Mouse (Mus musculus) liver, postnatal 0 days (tissue): Measurements from ENCODE around the gene Cabp4. TPM values are rescaled to one million over a fixed set of nuclear protein-coding genes. Genes with fewer than 3 reads are reported as not detected.

ENCODE experiments used
- ATAC-seq: fragments of 200-750 bp; cut with Nextera tagmentation; 2 replicates; pipeline ENCODE4 v1.8.0; 2017; ENCODE audit warnings: mild to moderate bottlenecking, moderate library complexity
- DNase-seq: peaks from one replicate; pipeline ENCODE4 v3.0.0-alpha.2; 2016
- H3K27ac ChIP-seq: fragments of 300-500 bp; sonication (generic); 2 replicates; pipeline ENCODE4 v1.5.1; 2014; ENCODE audit warnings: antibody characterized with exemption, moderate library complexity, mild to moderate bottlenecking, low read depth
- H3K27me3 ChIP-seq: fragments of 300-500 bp; sonication (generic); 2 replicates; pipeline ENCODE4 v1.6.1; 2014; ENCODE audit warnings: low read length, control low read depth, mixed read lengths; ENCODE audit not compliant: insufficient read depth
- H3K36me3 ChIP-seq: fragments of 300-500 bp; sonication (generic); replicated peaks from 2 replicates; pipeline ENCODE4 v1.6.1; 2014; ENCODE audit warnings: mild to moderate bottlenecking, control low read depth, low read length, moderate library complexity, mixed read lengths; ENCODE audit not compliant: insufficient read depth
- H3K4me1 ChIP-seq: fragments of 300-500 bp; sonication (generic); 2 replicates; pipeline ENCODE4 v1.6.1; 2014; ENCODE audit warnings: antibody characterized with exemption, mild to moderate bottlenecking, control low read depth; ENCODE audit not compliant: insufficient read depth
- H3K4me2 ChIP-seq: fragments of 300-500 bp; sonication (generic); 2 replicates; pipeline ENCODE4 v1.6.1; 2014; ENCODE audit warnings: low read depth, mild to moderate bottlenecking, low read length, moderate library complexity, mixed read lengths
- H3K4me3 ChIP-seq: fragments of 300-500 bp; sonication (generic); 2 replicates; pipeline ENCODE4 v1.5.1; 2014; ENCODE audit warnings: low read depth, low read length
- H3K9ac ChIP-seq: fragments of 300-500 bp; sonication (generic); replicated peaks from 2 replicates; pipeline ENCODE4 v1.6.1; 2014; ENCODE audit warnings: mild to moderate bottlenecking, moderate library complexity
- H3K9me3 ChIP-seq: fragments of 300-500 bp; sonication (generic); 2 replicates; pipeline ENCODE4 v1.6.1; 2016; ENCODE audit warnings: mild to moderate bottlenecking, control low read depth, low read length, mixed read lengths
- CTCF ChIP-seq: sonication (generic); IDR thresholded peaks from 2 replicates; pipeline ENCODE4 v1.5.1; 2016; ENCODE audit warnings: antibody characterized with exemption, low read depth
- EP300 ChIP-seq: IDR thresholded peaks from 2 replicates; pipeline ENCODE4 v1.6.1; 2016; ENCODE audit warnings: antibody characterized with exemption, low read depth, mild to moderate bottlenecking
- WGBS: fragments of 180-500 bp; shearing (Covaris S2); extraction: QIAGEN DNeasy Blood & Tissue Kit; methylation state at CpG from one replicate; pipeline ENCODE4 v1.1.7; 2014; ENCODE audit not compliant: insufficient replicate concordance; 5-methylcytosine and 5-hydroxymethylcytosine counted together
- polyA plus RNA-seq: library from polyadenylated mRNA; unstranded; fragments of >200 nt; fragmentation: Nextera tagmentation; extraction: Ambion mirVana; gene quantifications from 2 replicates; pipeline ENCODE4 v1.2.1, GENCODE M21; 2015

The Cabp4 gene
- polyA plus RNA-seq, 1 experiment from 2014 or later: 0.11 TPM

DNA sequence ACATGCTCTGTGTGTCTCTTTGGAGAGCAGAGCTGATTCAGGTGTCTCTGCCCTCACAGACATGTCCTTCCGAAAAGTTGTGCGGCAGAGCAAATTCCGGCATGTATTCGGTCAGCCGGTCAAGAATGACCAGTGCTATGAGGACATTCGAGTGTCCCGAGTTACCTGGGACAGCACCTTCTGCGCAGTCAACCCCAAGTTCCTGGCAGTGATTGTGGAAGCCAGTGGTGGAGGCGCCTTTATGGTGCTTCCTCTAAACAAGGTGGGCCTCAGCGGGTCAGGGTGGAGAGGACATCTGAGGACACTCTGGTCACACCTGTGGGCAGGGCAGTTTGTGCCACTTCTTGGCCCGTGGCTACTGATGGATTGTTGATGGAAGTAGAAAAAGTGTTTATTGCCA lies 5.5 kb upstream of the Cabp4 start:
- Histone ChIP-seq H3K27me3 (no peaks in the 10 kb centered on the region), H3K4me1 (peaks cover 43% of the 10 kb centered on the region), H3K4me2 (peak overlapping the region; percentile 89), H3K9me3 (no peaks in the 10 kb centered on the region), H3K27ac (peak overlapping the region; percentile 84; the same call in 1 of the 2 replicates), H3K4me3 (peak overlapping the region; percentile 86), H3K9ac (peak overlapping the region; percentile 94), H3K36me3 (peaks cover 30% of the 10 kb centered on the region)
- DNase-seq (no peak), ATAC-seq (no peak)
- 69% methylated on average over 11 of the region's 11 CpGs for WGBS
- TF ChIP-seq EP300 (no peak), CTCF (no peak)

DNA sequence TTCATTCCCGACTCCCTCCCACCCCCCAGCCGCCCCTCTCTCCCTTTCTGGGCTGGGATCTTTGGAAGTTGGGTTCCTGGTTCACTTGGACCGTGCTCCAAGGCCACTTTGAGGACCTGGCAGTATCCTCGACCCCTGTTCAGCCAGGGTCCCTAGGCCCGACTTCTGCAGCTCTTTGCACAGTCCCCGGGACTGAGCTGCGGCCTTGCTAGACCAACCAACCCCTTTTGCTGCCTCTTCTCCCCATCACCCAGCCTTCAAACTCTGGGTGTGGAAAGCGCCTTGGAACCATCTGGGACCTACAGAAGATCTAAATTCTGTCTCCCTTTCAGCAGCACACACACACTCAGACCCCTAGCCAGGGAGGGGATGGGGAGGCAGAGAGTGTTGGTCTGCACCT lies 5.0 kb upstream of the Cabp4 start:
- H3K27ac ChIP-seq: peak overlapping the region; percentile 84
- H3K9ac ChIP-seq: peak overlapping the region; percentile 94
- H3K4me3 ChIP-seq: peak overlapping the region; percentile 86
- DNase-seq (no peak), ATAC-seq (peak; percentile 33)
- peaks cover 45% of the 10 kb centered on the region for H3K4me1 ChIP-seq
- H3K27me3 ChIP-seq: no peaks in the 10 kb centered on the region
- H3K36me3 ChIP-seq: peaks cover 30% of the 10 kb centered on the region
- no peaks in the 10 kb centered on the region for H3K9me3 ChIP-seq
- H3K4me2 ChIP-seq: peak overlapping the region; percentile 89
- WGBS: 2% methylated on average over 8 of the region's 8 CpGs
- TF ChIP-seq EP300 (no peak), CTCF (no peak)

DNA sequence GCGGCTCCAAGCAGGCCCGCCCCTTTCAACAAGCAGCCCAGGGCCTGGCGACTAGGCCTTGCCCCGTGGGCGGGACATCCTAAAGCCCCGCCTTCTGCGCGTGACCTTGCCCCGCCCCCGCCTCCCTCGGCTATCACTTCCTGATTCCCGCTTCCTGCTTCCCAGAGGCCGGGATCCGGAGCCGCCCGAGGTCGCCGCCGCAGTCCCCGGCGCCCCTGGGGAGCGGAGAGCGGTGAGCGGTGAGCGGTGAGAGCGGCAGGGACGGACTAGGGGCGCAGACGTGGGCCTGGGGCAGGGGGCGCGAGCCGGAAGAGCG lies 4.6 kb upstream of the Cabp4 start, which contains the start of gene Coro1b:
TSS of gene Coro1b (plus strand) at position 129 of the 316 bp plus-strand sequence.
- TF ChIP-seq EP300 (no peak), CTCF (no peak)
- Histone ChIP-seq H3K36me3 (peaks cover 27% of the 10 kb centered on the region), H3K27me3 (no peaks in the 10 kb centered on the region), H3K4me2 (peak within 1 kb of the TSS; percentile 89), H3K9ac (peak within 1 kb of the TSS; percentile 94), H3K27ac (peak within 1 kb of the TSS; percentile 84), H3K4me1 (peaks cover 45% of the 10 kb centered on the region), H3K9me3 (no peaks in the 10 kb centered on the region), H3K4me3 (peak within 1 kb of the TSS; percentile 86)
- ATAC-seq: peak; percentile 91
- DNase-seq: peak; percentile 97
- under 1% methylated on average over 31 of the region's 33 CpGs for WGBS

DNA sequence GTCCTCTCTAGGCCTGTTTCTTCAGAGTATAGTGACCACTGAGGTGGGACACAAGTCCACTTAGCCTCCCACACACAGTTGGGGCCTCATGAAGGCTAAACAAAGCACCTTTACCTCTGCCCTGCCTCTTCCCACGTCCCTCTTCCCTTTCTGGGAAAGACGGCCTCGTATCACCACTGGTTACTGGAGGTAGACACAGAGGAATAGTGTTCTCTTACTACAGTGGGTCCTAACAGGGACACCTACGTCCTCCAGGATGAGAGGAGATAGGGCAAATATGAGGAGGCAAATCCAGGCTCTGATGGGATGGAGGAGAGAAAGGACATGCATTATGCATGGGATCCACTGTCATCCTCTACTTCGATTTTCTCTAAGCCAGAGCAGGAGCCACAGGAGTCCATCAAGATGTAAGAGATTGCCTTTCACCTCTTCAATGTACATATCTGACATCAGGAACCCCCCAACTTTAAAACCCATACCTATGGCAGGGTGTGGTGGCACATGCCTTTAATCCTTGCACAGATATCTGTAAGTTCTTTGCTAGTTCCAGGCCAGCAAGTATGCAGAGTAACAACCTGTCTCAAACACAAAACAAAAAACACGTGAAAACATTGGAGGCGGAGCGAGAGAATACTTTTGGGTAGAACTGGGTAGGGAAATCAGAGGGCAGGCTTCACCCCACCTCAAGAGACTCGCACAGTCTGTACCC lies 4.1 kb upstream of the Cabp4 start:
- Histone ChIP-seq H3K4me1 (peaks cover 45% of the 10 kb centered on the region), H3K4me3 (peak overlapping the region; percentile 86), H3K4me2 (peak overlapping the region; percentile 89), H3K9ac (peak overlapping the region; percentile 94), H3K27me3 (no peaks in the 10 kb centered on the region), H3K27ac (peak overlapping the region; percentile 14; the same call in 1 of the 2 replicates), H3K36me3 (peaks cover 23% of the 10 kb centered on the region), H3K9me3 (no peaks in the 10 kb centered on the region)
- TF ChIP-seq EP300 (no peak), CTCF (no peak)
- no peak for ATAC-seq
- 44% methylated on average over 9 of the region's 9 CpGs for WGBS
- no peak for DNase-seq

DNA sequence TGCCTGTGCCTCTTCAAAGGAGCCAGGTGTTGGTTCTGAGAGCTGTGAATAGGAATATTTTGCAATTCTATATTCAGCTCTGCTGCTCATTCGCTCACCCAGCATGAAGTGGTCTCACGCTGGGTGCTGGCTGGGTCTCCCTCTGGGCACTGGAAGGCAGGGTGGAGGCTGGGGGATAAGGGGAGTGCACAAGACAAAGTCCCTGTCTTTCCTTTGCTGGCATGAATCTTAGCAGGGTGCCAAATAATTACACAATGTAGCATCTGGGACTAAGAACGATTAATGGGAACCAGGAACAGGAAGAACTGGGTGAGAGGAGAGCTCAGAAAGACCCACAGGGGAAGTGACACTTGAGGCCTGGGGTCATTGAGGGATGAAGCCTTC lies 3.2 kb upstream of the Cabp4 start:
- H3K4me3 ChIP-seq: no peak overlapping the region
- TF ChIP-seq CTCF (no peak), EP300 (no peak)
- no peak overlapping the region for H3K4me2 ChIP-seq
- H3K27ac ChIP-seq: no peak overlapping the region
- WGBS: 56% methylated on average over 3 of the region's 3 CpGs
- ATAC-seq (no peak), DNase-seq (no peak)
- no peaks in the 10 kb centered on the region for H3K9me3 ChIP-seq
- H3K36me3 ChIP-seq: peaks cover 17% of the 10 kb centered on the region
- peaks cover 45% of the 10 kb centered on the region for H3K4me1 ChIP-seq
- H3K27me3 ChIP-seq: no peaks in the 10 kb centered on the region
- no peak overlapping the region for H3K9ac ChIP-seq

DNA sequence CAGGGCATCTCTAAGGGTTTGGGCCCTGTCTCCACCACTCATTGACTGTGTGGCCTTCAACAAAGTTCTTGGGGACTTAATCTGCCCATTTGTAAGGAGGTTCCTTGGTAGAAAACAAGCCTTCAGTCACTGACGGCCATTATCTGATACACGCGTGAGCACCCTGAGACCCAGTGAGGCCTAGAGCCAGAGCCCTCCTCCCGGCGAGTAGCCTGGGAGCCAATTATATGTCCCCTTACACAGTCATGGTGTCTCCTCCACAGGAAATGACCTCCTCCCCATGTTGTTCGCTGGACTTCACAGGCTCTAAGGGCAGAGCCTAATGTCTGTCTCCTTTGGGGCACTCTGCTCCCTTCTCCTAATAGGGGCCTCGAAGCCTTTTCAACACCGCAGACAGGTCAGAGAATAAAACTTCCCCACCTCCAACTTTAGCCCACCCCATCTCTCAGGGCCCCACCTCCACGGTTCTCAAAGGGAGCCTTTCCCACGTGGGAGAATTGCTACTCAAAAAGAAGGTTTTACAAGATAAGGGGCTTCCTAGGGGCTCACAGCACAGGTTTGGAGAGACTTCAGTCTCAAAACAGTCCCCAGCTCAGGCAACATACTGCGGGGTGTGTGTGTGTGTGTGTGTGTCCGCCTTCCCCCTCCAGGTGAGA lies 2.7 kb upstream of the Cabp4 start:
- H3K9me3 ChIP-seq: no peaks in the 10 kb centered on the region
- WGBS: 77% methylated on average over 12 of the region's 12 CpGs
- no peak overlapping the region for H3K4me2 ChIP-seq
- H3K9ac ChIP-seq: no peak overlapping the region
- no peaks in the 10 kb centered on the region for H3K27me3 ChIP-seq
- no peak overlapping the region for H3K4me3 ChIP-seq
- no peak overlapping the region for H3K27ac ChIP-seq
- ATAC-seq (no peak), DNase-seq (no peak)
- H3K4me1 ChIP-seq: peaks cover 45% of the 10 kb centered on the region
- peaks cover 14% of the 10 kb centered on the region for H3K36me3 ChIP-seq
- no peak for TF ChIP-seq CTCF
- no peak for TF ChIP-seq EP300
